Mouse (Mus musculus) spleen, adult 2 months (tissue): ENCODE results near the gene Tns3.

Experiments
- CTCF ChIP-seq: fragments of 200-500 bp; IDR thresholded peaks from 2 replicates; pipeline ENCODE4 v1.5.1; 2011; ENCODE audit warnings: mild to moderate bottlenecking, inconsistent platforms; ENCODE audit not compliant: insufficient read depth, insufficient read length, insufficient replicate concordance; ENCODE audit errors: extremely low read depth
- POLR2A ChIP-seq: fragments of 200-500 bp; IDR thresholded peaks from 2 replicates; pipeline ENCODE4 v1.6.1; 2011; ENCODE audit warnings: low read depth, low read length, inconsistent platforms

DNA sequence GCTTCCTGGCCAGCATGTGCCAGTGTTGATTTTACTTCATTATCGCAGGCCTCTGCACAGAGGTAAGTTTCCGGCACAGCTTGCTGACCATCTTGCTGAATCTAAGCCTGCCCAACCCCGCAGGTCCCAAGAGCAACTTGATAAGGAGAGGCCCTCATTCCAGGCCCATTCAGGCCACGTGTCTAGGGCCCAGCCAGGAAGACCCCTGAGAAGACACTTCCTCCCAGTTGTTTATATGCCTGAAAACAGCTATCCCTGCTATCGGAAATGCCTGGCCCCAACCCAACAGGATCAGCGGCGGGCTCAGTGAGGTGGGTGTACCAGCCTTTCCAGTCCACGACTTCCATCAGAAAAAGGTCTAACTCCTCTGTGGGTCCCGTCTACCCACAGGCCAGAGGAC lies 194.8 kb downstream of the Tns3 start:
- TF ChIP-seq POLR2A (no peak), CTCF (no peak)
